Mouse (Mus musculus) C2C12 (cell line): ENCODE measurements around the gene Ptprh.

ENCODE experiments used
- CEBPB ChIP-seq: IDR thresholded peaks from one replicate; pipeline ENCODE4 v1.6.1; 2011; ENCODE audit warnings: low read depth, mild to moderate bottlenecking, control low read depth, moderate library complexity
- CTCF ChIP-seq: IDR thresholded peaks from one replicate; pipeline ENCODE4 v1.5.1; 2011; ENCODE audit not compliant: control insufficient read depth, insufficient read depth, insufficient read length
- MAX ChIP-seq: IDR thresholded peaks from one replicate; pipeline ENCODE4 v1.6.1; 2011; ENCODE audit warnings: mild to moderate bottlenecking, control low read depth
- MYOD1 ChIP-seq: IDR thresholded peaks from one replicate; pipeline ENCODE4 v1.6.1; 2011; ENCODE audit warnings: low read depth; ENCODE audit not compliant: control insufficient read depth, insufficient read length
- MYOG ChIP-seq: IDR thresholded peaks from one replicate; pipeline ENCODE4 v1.6.1; 2011; ENCODE audit not compliant: control insufficient read depth, insufficient read length; ENCODE audit errors: extremely low read depth
- USF1 ChIP-seq: IDR thresholded peaks from one replicate; pipeline ENCODE4 v1.6.1; 2011; ENCODE audit warnings: low read depth, mild to moderate bottlenecking, control low read depth, moderate library complexity

DNA sequence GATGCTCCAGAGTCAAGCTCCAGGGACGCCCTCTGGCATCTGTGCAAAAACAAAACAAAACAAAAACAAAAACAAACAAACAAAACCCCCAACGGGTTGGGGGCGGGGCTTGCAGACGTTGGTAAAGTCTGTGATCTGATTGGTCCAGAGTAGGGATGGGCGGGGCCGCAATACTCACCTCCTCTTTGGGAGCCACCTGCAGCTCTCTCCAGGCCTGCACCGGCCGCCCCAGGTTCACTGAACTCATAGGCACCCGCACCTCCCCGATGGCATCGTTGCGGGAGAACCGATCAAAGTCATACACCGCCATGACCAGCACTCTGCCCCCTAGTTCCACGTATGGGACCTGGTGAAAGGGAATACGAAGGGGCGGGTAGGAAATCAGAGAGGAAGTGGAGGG is 61.8 kb downstream of the Ptprh start:
- no peak for TF ChIP-seq CTCF
- no peak for TF ChIP-seq MYOG
- TF ChIP-seq MYOD1, result no peak
- TF ChIP-seq MAX, result no peak
- TF ChIP-seq USF1, result no peak
- TF ChIP-seq CEBPB, result no peak
